Mouse (Mus musculus) urinary bladder, postnatal 14 days (tissue): ENCODE results near the gene Tex14.
"Not testable (repeated sequence)": the region's sequence is repeated elsewhere in the genome, so short reads cannot be mapped to it uniquely, and the experiment has no call there.

ENCODE experiments used
- DNase-seq: peaks from one replicate; pipeline ENCODE4 v3.0.0; 2021; ENCODE audit warnings: low spot score

Gene Tex14

DNA sequence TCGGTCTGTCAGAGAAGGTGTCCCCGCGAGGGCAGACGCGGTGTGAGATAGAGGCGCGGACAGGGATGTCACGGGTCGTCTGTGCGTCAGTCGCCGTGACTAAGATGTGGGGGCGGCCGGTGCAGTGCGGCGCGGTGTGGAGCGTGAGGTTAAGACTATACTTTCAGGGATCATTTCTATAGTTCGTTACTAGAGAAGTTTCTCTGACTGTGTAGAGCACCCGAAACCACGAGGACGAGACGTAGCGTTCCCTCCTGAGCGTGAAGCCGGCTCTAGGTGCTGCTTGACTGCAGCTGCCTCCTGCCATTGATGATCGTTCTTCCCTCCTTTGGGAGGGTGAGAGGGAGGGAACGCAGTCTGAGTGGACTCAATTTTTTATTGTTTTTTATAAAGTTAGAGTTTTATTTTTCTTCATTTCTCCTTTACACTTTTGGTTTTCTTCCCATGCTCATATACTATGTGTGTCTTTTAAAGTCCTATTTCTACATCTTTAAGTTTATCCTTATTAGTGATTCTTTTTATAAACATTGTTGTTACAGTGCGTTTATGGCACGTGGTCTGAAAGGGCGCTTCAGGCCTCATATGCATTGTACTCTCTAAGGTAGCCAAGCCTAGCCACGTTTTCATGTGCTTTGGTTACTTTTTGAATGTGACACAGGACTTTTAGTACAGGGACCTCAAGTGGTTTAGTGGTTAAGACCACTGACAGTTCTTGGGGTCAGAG lies 43.8 kb downstream of the Tex14 start:
- DNase-seq: peak; percentile 50

DNA sequence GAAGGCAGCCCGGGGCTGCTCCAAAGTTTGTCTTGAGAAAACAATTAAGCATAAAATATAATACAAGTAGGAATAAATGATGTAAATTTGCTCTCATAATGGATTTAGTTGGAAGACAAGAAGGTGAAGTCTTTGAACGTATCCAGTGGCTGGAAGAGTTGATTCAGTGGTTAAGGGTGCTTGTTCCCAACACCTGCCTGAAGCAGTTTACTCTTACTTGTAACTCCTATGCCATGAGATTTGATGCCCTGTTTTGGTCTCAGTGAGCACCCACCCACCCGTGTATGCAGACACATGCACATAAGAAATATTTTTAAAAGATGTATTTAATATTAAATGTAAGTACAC lies 44.3 kb downstream of the Tex14 start:
- no peak for DNase-seq

DNA sequence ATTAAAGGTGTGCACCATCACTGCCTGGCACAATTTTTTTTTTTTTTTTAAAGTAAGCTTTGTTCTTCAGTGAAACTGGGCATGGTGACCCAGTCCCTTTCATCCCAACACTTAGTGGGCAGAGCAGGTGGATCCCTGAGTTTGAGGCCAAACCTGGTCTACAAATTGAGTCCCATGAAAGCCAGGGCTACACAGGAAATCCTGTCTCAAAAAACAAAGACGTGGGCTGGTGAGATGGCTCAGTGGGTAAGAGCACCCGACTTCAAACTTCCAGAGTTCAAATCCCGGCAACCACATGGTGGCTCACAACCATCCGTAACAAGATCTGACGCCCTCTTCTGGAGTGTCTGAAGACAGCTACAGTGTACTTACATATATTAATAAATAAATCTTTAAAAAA lies 45.0 kb downstream of the Tex14 start:
- not testable (repeated sequence) for DNase-seq

DNA sequence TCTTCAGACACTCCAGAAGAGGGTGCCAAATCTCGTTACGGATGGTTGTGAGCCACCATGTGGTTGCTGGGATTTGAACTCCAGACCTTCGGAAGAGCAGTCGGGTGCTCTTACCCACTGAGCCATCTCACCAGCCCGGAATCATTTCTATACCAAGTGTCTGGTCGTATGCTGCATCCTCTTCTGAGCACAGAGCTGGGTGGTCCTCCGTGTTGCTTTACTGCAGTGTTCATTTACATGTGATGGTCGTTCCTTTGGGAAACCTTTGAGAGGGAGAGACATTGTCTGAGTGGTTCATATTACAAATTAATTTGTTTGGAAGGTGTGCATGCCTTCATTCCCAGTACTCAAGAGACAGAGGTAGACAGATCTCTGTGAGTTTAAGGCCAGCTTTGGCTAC lies 47.9 kb downstream of the Tex14 start:
- not testable (repeated sequence) for DNase-seq

DNA sequence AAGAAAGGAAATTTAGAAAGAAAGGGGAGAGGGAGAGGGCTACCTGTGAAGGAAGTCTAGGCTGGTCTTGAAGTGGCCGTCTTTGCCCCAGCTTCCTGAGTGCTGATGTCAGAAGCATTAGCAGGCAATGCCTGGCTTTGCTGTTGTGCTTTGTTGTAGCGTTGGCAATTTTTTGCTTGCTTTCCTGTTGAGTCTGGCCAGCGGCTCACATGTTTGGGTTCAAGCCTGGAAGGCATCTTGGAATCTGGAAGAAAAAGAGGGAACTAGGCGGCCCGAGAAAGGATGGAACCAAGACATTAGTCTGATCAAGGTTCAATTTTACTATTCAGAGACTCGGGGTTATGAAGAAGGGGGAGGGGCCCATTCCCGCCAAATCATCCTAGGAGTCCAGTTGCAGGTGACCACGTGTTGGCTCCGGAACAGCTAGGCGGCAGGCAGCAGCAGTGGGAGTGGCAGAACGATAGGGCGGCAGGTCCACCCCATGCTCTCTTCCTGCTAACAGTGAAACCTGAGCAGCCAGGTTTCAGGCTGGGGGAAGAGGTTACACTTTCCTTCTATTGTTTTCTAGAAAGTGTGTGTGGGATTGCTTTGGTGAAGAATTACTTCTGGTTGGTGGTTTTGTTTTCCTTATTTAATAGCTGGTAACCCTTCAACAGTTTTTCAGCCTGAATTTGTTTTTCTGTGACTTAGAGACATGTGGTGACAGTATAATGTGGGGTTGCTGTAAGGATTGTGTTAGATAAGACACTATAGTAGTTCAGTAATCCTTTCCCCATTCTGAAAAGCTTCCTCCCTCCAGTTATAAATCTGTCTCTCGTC lies 48.6 kb downstream of the Tex14 start:
- DNase-seq: peak; percentile 46

DNA sequence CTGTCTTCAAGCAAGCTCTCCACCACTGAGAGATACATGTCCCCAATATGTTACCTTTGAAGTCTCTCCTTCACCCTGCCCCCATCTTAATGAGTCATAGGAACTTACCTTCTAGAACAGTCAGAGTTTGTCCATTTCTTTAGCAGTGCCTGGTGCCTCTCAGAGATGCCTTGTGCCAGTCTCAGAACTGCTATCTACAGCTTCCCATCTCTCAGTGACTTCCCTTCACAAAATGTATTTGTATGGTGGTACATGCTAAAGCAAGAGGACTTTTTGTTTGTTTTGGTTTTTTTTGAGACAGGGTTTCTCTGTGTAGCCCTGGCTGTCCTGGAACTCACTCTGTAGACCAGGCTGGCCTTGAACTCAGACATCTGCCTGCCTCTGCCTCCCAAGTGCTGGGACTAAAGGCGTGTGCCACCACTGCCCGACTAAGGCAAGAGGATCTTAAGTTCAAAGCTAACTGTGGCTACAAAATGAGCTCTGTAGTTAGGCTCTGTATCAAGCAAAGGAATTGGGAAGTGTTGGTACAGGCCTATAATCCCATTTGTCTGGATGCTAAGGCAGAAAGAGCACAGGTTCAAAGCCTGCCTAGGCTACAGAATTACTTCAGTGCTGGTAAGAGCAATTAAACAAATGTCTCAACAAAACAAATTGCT lies 49.3 kb downstream of the Tex14 start:
- no peak for DNase-seq

DNA sequence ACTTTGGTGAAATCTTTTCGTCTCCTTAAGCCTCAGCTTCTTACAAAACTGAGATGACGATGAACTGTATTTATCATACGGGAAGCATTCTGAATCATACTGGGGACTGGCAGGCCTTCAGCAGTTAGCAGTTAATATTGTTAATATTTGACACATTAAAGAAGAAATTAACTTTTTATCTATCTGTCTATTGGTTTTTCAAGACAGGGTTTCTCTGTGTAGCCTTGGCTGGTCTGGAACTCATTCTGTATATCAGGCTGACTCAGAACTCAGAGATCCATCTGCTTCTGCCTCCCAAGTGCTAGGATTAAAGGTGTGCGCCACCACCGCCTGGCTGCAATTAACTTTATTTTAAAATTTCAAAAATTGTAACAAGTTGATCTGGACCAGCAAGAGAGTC lies 50.7 kb downstream of the Tex14 start:
- no peak for DNase-seq

DNA sequence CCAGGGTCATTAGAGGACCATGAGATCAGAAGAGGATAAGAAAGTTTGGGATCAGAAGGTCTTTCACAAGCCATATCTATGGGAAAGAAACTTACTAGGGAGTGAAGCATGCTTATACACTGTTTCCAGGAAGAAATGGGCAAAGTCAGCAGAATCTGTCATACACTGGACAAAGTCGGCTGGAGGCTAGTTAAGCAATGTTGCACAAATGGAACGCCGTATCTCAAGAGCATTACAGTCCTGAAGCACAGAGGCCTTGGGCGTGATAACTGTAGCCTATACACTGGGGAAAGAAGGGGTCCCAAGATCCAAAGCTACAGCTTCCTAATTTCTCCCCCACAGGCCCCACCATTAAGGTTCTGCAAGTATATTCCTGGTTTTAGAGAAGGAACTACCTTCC lies 51.1 kb downstream of the Tex14 start:
- no peak for DNase-seq

DNA sequence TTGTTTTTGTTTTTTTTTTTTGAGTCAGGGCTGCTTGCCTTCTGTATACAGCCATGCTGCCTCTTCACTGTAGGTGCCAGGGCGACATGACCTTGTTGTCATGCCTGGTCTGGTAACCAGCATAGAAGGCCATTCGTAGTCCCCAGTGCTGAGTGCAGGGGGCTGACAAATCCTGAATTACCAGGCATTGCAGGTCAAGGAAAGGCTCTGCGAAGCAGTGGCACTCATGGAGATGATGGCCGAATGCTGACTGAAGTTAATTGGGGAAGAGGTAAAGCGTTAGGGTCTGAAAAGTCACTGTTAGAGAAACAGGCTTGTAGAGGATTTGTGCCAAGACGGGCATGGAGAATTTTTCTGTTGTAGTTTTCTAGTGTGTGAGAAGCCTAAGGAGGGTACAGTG lies 55.7 kb downstream of the Tex14 start:
- DNase-seq: no peak

DNA sequence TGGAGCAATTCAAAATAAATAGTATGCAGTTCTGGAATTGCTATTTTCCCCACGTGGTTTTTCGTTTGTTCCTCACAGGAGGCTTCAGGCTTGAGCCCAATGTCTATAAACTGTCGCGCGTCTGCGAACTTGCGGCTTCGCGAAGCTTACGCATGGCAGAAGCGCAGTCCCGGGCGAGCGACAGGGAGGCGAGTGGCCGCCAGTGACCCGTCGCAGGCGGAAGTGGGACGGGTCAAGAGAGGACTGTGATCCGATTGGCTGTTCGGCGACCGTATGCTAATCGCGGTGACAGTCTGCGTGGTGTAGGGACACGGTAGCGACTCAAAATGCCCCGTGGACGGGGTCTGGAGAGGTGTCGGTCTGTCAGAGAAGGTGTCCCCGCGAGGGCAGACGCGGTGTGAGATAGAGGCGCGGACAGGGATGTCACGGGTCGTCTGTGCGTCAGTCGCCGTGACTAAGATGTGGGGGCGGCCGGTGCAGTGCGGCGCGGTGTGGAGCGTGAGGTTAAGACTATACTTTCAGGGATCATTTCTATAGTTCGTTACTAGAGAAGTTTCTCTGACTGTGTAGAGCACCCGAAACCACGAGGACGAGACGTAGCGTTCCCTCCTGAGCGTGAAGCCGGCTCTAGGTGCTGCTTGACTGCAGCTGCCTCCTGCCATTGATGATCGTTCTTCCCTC lies 57.1 kb downstream of the Tex14 start:
- DNase-seq: peak; percentile 79

DNA sequence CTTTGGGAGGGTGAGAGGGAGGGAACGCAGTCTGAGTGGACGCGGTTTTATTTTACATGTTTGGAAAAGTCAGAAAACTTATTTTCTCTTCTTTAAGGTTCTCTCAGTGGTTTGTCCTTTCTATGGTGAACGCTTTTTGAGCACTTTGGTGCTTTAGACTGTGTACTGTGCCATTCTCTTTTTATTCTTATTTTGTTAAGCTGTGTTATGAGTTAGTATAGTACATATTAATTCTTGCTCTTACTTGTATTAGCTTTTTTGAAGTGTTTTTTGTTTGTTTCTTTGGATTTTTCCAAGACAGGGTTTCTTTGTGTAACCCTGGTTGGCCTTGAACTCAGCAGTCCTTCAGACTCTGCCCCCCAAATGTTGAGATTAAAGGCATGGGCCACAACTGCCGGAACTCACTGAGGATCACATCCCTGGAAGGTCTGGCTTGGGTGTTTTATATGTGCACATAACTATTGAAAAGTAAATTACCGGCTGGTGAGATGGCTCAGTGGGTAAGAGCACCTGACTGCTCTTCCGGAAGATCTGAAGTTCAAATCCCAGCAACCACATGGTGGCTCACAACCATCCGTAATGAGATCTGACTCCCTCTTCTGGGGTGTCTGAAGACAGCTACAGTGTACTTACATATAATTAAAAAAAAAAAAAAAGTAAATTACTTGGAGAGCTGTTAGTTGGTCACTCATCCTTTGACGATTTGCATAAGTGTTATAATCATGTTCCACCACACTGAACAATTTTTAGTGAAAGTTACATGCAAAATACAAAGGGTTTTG lies 57.8 kb downstream of the Tex14 start:
- peak; percentile 42 for DNase-seq

DNA sequence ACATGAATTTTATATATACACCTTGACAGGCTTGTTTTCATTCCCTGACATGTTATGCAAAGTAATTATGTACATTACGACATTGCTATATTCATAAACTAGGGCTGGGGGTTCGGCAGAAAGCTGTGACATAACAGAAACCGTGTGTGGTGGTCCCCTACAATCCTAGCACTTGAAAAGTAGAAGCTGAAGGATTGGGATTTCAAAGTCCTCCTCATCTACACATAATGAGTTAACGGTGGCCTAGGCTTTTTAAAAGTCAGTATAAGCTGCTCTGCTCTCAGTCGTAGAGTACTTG lies 58.3 kb downstream of the Tex14 start:
- DNase-seq: no peak

DNA sequence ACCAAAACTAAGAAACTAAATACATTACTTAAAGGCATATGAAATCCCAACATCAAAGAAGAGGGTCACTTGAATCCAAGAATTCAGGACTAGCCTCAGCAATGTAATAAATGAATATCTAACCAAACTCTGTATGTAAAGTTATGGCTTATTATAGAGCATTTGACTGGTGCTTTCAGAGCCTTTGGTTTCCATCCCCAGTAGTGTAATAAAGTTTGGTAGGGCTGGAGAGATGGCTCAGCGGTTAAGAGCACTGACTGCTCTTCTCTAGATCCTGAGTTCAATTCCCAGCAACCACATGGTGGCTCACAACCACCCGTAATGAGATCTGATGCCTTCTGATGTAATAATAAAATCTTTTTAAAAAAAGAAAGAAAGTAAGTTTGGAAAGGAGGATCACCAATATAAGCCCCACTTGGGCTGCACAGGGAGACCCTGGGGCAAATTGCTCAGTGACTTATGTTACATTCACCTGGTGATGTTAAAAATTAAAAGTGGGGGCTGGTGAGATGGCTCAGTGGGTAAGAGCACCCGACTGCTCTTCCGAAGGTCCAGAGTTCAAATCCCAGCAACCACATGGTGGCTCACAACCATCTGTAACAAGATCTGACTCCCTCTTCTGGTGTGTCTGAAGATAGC lies 59.0 kb downstream of the Tex14 start:
- not testable (repeated sequence) for DNase-seq

DNA sequence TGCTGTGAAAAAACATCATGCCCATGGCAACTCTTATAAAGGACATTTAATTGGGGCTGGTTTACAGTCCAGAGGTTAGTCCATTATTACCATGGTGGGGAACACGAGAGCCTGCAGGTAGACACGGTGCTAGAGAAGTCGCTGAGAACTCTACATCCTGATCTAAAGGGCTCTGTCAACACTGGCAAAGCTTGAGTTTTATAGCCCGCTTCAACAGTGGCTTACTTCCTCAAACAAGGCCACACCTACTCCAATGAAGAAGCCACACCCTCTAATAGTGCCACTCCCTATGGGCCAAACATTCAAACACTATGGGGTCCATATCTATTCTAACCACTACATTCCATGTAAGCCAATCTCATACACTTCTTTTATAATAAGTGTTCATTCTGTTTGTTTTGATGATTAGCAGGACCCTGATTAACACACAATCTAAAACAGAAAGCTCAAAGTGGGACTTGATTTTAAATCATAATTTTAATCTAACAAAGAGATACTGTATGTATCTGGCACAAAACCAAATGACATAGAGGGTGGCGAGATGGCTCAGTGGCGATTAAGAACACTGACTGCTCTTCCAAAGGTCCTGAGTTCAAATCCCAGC lies 61.2 kb downstream of the Tex14 start:
- no peak for DNase-seq

DNA sequence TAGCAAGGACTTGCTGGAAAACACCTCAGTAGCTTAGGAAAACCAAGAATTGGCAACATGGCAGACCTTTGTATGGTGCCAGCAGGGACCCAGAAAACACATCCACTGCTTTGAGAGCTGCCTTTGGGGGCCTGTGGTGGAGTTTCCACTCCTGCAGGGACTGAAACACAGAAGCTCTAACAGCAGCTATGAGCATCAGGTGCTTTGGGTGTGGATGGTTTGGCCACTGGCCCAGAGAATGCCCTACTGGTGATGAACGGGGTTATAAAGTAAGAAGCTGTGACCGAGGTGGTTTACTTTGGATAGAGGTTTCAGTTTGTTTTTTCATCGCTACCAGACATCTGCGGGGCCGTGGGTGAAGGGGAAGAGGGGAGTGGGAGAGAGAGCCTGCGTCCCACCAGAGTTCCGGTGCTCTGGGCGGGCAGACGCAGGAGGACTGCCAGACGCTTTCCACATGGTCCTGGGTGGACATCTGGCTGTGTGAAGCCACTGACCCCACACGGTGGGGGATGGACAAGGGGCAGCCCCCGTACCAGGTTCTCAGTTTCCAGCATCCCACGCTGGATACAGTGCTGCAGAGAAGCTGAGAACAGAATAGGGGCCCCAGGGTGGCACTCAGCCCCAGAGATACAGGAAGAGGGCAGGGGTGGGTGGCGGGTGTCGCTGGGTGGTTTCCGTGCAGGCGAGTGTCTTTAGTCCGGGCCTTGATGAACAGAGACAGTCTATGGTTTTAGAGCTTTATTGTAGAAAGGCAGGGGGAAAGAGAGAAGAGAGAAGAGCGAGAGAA lies 62.8 kb downstream of the Tex14 start:
- no peak for DNase-seq

DNA sequence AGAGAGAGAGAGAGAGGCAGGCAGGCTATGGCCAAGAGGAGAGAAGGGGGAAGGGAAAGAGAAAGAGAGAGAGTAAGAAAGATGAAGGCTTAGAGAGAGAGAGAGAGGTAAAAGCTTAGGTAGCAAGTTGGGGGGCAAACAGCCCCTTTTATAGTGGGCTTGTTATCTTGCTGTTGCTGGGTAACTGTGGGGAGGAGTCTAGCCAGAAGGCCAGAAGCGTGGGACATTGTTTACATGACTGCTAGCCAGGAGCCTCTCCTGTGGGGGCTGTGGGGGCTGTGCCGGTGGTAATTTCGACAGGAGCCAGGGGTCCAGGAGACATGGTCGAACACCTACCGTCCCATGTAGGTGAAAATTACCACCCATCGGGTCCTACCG lies 63.4 kb downstream of the Tex14 start:
- no peak for DNase-seq

DNA sequence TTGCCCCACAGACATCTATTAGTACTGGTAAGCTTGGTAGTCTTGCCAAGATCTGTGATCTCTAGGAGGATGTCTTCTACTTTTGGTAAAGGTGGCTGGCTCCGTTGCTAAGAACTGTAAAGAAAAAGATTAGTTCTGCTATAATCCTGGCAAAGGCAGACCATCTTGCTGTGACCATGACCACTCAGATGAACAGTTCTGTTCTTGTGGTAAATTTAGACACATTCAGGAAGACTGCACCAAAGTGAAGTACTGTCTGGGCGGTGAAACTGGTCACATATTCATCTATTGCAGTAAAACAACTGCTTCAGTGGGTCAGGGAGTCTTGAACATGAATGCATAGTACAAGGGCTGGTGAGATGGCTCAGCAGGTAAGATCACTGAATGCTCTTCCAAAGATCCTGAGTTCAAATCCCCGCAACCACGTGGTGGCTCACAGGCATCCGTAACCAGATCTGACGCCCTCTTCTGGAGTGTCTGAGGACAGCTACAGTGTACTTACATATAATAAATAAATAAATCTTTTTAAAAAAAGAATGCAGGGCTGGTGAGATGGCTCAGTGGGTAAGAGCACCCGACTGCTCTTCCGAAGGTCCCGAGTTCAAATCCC lies 63.9 kb downstream of the Tex14 start:
- no peak for DNase-seq

DNA sequence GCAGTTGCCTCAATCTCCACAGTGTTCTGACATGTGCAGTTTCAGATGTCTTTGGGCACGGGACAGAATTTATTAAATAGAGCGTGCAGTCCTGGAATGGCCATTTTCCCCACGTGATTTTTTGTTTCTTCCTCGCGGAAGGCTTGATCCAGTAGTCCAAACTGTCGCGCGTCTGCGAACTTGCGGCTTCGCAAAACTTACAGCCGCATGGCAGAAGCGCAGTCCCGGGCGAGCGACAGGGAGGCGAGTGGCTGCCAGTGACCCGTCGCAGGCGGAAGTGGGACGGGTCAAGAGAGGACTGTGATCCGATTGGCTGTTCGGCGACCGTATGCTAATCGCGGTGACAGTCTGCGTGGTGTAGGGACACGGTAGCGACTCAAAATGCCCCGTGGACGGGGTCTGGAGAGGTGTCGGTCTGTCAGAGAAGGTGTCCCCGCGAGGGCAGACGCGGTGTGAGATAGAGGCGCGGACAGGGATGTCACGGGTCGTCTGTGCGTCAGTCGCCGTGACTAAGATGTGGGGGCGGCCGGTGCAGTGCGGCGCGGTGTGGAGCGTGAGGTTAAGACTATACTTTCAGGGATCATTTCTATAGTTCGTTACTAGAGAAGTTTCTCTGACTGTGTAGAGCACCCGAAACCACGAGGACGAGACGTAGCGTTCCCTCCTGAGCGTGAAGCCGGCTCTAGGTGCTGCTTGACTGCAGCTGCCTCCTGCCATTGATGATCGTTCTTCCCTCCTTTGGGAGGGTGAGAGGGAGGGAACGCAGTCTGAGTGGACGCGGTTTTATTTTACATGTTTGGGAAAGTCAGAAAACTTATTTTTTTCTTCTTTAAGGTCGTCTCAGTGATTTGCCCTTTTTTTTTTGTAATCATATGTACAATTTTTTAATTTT lies 66.2 kb downstream of the Tex14 start:
- DNase-seq: peak; percentile 65

DNA sequence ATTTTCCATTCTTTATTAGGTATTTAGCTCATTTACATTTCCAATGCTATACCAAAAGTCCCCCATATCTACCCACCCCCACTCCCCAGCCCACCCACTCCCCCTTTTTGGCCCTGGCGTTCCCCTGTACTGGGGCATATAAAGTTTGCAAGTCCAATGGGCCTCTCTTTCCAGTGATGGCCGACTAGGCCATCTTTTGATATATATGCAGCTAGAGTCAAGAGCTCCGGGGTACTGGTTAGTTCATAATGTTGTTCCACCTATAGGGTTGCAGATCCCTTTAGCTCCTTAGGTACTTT lies 66.8 kb downstream of the Tex14 start:
- DNase-seq: not testable (repeated sequence)
